Mouse (Mus musculus) ES-Bruce4 (cell line): ENCODE data around the gene Mrtfb.

ENCODE experiments used
- CTCF ChIP-seq: IDR thresholded peaks from one replicate; pipeline ENCODE4 v1.8.1; 2011; ENCODE audit warnings: low read depth, low read length
- EP300 ChIP-seq: IDR thresholded peaks from 2 replicates; pipeline ENCODE4 v1.6.1; 2011; ENCODE audit warnings: low read depth, low read length; ENCODE audit not compliant: insufficient read depth
- POLR2A ChIP-seq: IDR thresholded peaks from one replicate; pipeline ENCODE4 v1.8.1; 2011; ENCODE audit warnings: low read length; ENCODE audit not compliant: insufficient read depth

DNA sequence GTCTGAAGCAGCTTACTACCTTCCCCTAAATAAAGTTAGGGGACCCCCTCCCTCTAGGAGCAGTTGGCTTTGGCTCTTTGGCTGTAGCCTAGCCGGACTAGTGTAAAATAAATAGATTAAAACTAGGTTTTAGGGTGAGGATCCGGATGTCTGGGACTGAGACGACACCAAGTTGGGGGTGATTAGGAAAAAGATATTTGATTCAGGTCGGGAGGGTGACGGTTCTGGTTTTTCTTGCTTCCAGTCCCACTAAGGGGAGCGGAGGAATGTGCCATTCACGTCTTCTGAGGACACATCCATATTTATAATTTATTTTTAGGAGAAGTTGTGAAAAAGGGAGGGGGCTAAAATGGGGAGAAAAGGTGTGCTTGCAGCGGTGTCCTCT lies 192.4 kb downstream of the Mrtfb start:
- TF ChIP-seq EP300, result no peak
- TF ChIP-seq CTCF, result no peak
- no peak for TF ChIP-seq POLR2A
